Mouse (Mus musculus): ENCODE measurements at regions not wholly inside any gene's neighbourhood (a gene's known extent, or its start where the extent isn't known, plus 50 kb on each side); places are given as distances from the start of the nearest gene placed in this dataset.

DNA sequence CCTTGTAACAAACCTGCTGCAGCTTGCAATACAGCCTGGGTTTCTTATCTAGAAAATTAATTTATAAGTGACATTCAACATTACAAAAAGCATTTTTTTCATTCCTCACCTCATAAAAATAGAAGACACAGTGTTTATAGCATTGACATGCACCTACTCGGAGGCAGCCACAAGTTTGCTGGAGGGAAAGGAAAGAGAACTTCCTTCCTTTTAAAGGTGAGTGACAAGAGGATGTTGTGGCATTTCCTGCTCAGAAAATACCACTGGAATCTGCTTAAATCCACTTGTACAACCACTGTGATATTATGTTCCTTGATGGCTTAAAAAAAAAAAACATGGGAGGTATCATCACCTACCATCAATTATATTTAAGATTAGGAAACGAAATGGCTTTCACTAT, 1222.2 kb upstream of the Flrt2 start:
- DNase-seq = no peak

GRCm38 (mm10) chr12:94470981-94471380, 1221.0 kb upstream of the Flrt2 start:
- DNase-seq = no peak

GRCm38 (mm10) chr12:94488721-94489120, 1203.3 kb upstream of the Flrt2 start:
- DNase-seq = no peak

GRCm38 (mm10) chr12:94508099-94508498, 1183.9 kb upstream of the Flrt2 start:
- DNase-seq = no peak

- DNase-seq = peak; percentile 7
Observed at GRCm38 (mm10) chr12:94509855-94510254, 1182.2 kb upstream of the Flrt2 start.

GRCm38 (mm10) chr12:94544706-94545105, 1147.3 kb upstream of the Flrt2 start:
- no peak for DNase-seq

DNA sequence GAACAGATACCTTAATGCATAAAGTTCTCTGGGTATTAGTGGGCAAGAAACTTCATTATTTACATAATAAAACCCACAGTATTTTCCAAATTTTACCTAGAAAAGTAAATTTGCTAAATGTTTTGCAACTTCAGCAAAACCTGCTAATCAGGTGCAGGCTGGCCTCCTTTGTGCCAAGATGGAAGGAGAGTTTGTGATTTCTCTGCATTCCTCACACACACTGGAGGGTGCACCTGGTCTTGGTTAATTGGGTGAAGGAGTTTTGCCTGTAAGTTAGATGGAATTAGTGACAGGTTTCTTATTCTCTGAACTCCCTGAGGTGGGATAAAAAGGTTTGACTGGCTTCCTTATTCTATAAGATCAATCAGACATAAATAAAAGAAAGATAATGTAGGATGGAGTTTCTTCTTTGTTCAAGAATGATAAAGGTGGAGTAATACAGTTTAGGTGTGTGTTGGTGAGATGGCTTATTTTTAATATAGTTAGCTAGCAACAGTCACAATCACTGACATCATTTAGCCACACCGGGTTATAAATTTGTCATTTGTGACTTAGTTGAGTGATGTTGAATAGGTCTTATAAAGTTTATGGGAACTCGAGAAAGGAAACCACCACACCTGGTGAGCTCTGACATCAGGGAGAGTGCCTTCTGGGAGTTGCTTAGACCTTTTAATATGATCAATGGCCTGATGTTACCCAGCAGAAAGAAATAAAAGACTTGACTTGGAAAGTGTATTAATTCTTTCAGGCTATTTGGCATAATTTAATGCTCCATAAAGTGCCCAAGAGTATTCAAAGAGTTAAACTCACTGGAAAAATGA, 1131.4 kb upstream of the Flrt2 start:
- DNase-seq = no peak

- no peak for DNase-seq
Observed at GRCm38 (mm10) chr12:94574981-94575380, 1117.0 kb upstream of the Flrt2 start.

DNA sequence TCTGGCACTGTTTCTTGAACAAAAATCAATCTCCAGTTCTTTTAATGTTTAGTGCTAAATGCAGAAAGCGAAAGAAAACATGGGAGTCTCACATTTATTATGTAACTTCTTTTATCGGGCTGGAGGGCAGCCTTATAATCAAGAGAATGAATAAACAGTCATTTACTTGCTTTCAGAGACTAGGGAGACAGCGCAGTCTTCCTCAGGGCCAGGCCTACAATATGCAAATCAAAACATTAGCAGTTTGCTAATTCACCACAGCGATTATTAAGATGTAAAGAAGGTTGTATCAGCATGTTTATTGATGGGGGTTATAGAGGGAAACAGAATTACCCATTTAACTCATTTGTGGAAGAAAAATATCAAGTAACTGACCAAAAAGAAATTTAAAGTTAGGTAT, 1111.7 kb upstream of the Flrt2 start:
- DNase-seq = no peak

GRCm38 (mm10) chr12:94584309-94584708, 1107.7 kb upstream of the Flrt2 start:
- DNase-seq = no peak

- no peak for DNase-seq
Observed at GRCm38 (mm10) chr12:94587031-94587430, 1105.0 kb upstream of the Flrt2 start.

- no peak for DNase-seq
Observed at GRCm38 (mm10) chr12:94588599-94588998, 1103.4 kb upstream of the Flrt2 start.

- DNase-seq = no peak
Observed at GRCm38 (mm10) chr12:94589033-94589432, 1103.0 kb upstream of the Flrt2 start.

- no peak for DNase-seq
Observed at GRCm38 (mm10) chr12:94605566-94605965, 1086.5 kb upstream of the Flrt2 start.

- DNase-seq = no peak
Observed at GRCm38 (mm10) chr12:94636555-94636954, 1055.5 kb upstream of the Flrt2 start.

- DNase-seq = no peak
Observed at GRCm38 (mm10) chr12:94640153-94640552, 1051.9 kb upstream of the Flrt2 start.

- no peak for DNase-seq
Observed at GRCm38 (mm10) chr12:94645302-94645701, 1046.7 kb upstream of the Flrt2 start.

DNA sequence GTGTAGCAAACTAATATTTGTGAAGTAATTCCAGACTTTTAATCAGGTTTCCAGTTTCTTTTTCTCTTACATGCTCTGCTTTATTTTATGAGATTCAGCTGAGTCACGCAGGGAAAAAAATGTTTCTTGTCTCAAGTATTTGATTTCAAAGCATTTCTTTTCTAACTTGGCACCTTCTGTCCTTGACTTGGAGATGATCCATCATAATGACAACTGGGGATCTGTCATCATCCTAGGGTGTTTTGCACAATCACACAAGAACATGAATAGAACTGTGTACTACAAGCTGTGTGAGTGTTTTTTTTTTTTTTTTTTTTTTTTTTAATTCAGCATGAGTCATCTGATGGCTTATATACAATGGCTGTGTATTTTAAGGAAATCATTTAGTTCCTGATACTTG, 1022.0 kb upstream of the Flrt2 start:
- peak; percentile 46 for DNase-seq

- DNase-seq = no peak
Observed at GRCm38 (mm10) chr12:94674925-94675324, 1017.1 kb upstream of the Flrt2 start.

DNA sequence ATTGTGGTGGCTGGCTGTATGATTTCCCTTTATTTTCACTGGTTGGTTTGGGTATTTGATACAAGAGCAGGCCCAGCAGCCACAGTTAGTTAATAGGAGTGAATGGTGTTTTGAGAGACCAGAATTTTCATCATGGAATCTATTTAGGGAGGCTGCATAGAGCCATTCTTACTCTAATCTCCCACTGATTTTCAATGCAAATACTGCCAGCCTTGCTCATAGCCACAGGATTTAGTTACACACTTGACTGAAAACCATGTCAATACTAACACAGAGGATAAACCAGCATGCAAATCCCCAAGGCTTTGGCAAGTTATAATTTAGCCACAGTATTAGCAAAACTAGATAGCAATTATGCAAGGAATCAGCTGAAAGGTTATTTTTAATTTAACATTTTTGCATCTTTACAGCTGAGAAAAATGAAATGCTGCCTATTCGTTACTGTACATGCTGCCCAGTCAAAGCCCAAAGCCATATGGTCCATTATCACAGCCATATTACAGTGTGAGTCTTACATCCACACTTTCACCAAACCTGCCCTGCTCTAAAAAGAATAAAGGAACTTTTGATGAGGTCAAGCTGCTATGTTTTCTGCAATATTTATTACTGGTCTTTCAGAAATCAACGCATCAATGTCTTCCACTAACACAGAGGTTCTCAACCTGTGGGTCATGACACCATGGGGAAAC, 1000.5 kb upstream of the Flrt2 start:
- no peak for DNase-seq

- no peak for DNase-seq
Observed at GRCm38 (mm10) chr12:94731391-94731790, 960.6 kb upstream of the Flrt2 start.

- DNase-seq = no peak
Observed at GRCm38 (mm10) chr12:94733179-94733578, 958.8 kb upstream of the Flrt2 start.

GRCm38 (mm10) chr12:94737263-94737662, 954.8 kb upstream of the Flrt2 start:
- DNase-seq = no peak
